Mouse (Mus musculus) ES-Bruce4 (cell line): ENCODE results near the gene Efna4. TPM values are rescaled to one million over a fixed set of nuclear protein-coding genes. Genes with fewer than 3 reads are reported as not detected.

Source experiments
- H3K27ac ChIP-seq: 2 replicates; pipeline ENCODE4 v1.5.1; 2012; ENCODE audit warnings: low read length, inconsistent platforms; ENCODE audit not compliant: insufficient read depth
- H3K27me3 ChIP-seq: 2 replicates; pipeline ENCODE4 v1.6.1; 2012; ENCODE audit warnings: mild to moderate bottlenecking, low read length, inconsistent platforms; ENCODE audit not compliant: control insufficient read depth, poor library complexity, insufficient read depth, severe bottlenecking
- H3K36me3 ChIP-seq: 2 replicates; pipeline ENCODE4 v1.6.1; 2012; ENCODE audit warnings: inconsistent platforms, mild to moderate bottlenecking, low read length, moderate library complexity; ENCODE audit not compliant: control insufficient read depth, poor library complexity, insufficient read depth, severe bottlenecking
- H3K4me1 ChIP-seq: one replicate; pipeline ENCODE4 v1.8.1; 2011; ENCODE audit warnings: low read length; ENCODE audit not compliant: control insufficient read depth, insufficient read depth
- H3K4me3 ChIP-seq: 2 replicates; pipeline ENCODE4 v1.5.1; 2011; ENCODE audit warnings: low read depth, mild to moderate bottlenecking, low read length
- H3K9ac ChIP-seq: 2 replicates; pipeline ENCODE4 v1.6.1; 2012; ENCODE audit warnings: low read depth, mild to moderate bottlenecking, inconsistent platforms; ENCODE audit not compliant: poor library complexity, severe bottlenecking
- H3K9me3 ChIP-seq: replicated peaks from 2 replicates; pipeline ENCODE4 v1.6.1; 2012; ENCODE audit warnings: mild to moderate bottlenecking, low read length, inconsistent platforms; ENCODE audit not compliant: control insufficient read depth, poor library complexity, insufficient read depth, severe bottlenecking
- CTCF ChIP-seq: IDR thresholded peaks from one replicate; pipeline ENCODE4 v1.8.1; 2011; ENCODE audit warnings: low read depth, low read length
- EP300 ChIP-seq: IDR thresholded peaks from 2 replicates; pipeline ENCODE4 v1.6.1; 2011; ENCODE audit warnings: low read depth, low read length; ENCODE audit not compliant: insufficient read depth
- POLR2A ChIP-seq: IDR thresholded peaks from one replicate; pipeline ENCODE4 v1.8.1; 2011; ENCODE audit warnings: low read length; ENCODE audit not compliant: insufficient read depth
- polyA plus RNA-seq: library from polyadenylated mRNA; stranded (reverse); fragments of >200 nt; gene quantifications from 2 replicates; pipeline ENCODE4 v1.2.4, GENCODE M21; 2011; ENCODE audit warnings: low read depth; ENCODE audit not compliant: missing spikeins, insufficient read depth, insufficient read length

Gene Efna4
- polyA plus RNA-seq, 1 experiment: 14.6 TPM

GRCm38 (mm10) chr3:89284261-89284660, 53.6 kb downstream of the Efna4 start:
- H3K9me3 ChIP-seq: no peaks in the 10 kb centered on the region

More at GRCm38 (mm10) chr3:89284261-89284660, 53.6 kb downstream of the Efna4 start:
- Histone ChIP-seq H3K9ac (no peak overlapping the region), H3K4me1 (peaks cover 2% of the 10 kb centered on the region), H3K4me3 (no peak overlapping the region), H3K27ac (no peak overlapping the region), H3K27me3 (no peaks in the 10 kb centered on the region), H3K36me3 (no peaks in the 10 kb centered on the region)
- TF ChIP-seq POLR2A (no peak), CTCF (no peak), EP300 (no peak)

Other genes with a start within 250 kb of the Efna4 start
- 10.7 and 13.6 TPM in 2 replicates for gene Rusc1, start 244.7 kb downstream of the Efna4 start, polyA plus RNA-seq
- not detected in 2 replicates for gene Gm43738, start 236.9 kb downstream of the Efna4 start, polyA plus RNA-seq
- 260 and 266 TPM in 2 replicates for gene Fdps, start 236.1 kb downstream of the Efna4 start, polyA plus RNA-seq
- gene Pklr, start 201.9 kb downstream of the Efna4 start, polyA plus RNA-seq: 0.21 TPM in 1 of 2 replicates, not detected in the other
- gene Hcn3, start 177.8 kb downstream of the Efna4 start, polyA plus RNA-seq: 2.2 and 4.7 TPM in 2 replicates
- gene Clk2, start 173.2 kb downstream of the Efna4 start, polyA plus RNA-seq: 79.4 and 82.9 TPM in 2 replicates
- gene Scamp3, start 160.6 kb downstream of the Efna4 start, polyA plus RNA-seq: 74.8 and 75.7 TPM in 2 replicates
- 21.7 and 25.7 TPM in 2 replicates for gene Fam189b, start 154.9 kb downstream of the Efna4 start, polyA plus RNA-seq
- 31.5 and 32.6 TPM in 2 replicates for gene Gba, start 135.1 kb downstream of the Efna4 start, polyA plus RNA-seq
- 8.1 and 10.4 TPM in 2 replicates for gene Thbs3, start 122.8 kb downstream of the Efna4 start, polyA plus RNA-seq
- gene Mtx1, start 110.9 kb downstream of the Efna4 start, polyA plus RNA-seq: 136 and 143 TPM in 2 replicates
- gene Muc1, start 109.0 kb downstream of the Efna4 start, polyA plus RNA-seq: 1.5 and 1.6 TPM in 2 replicates
- gene Krtcap2, start 92.1 kb downstream of the Efna4 start, polyA plus RNA-seq: 163 and 164 TPM in 2 replicates
- gene Trim46, start 91.7 kb downstream of the Efna4 start, polyA plus RNA-seq: 5.7 and 7.1 TPM in 2 replicates
- 36.7 and 59.9 TPM in 2 replicates for gene Dpm3, start 78.7 kb downstream of the Efna4 start, polyA plus RNA-seq
- gene Slc50a1, start 67.5 kb downstream of the Efna4 start, polyA plus RNA-seq: 34.5 and 35.7 TPM in 2 replicates
- gene Efna1, start 56.9 kb downstream of the Efna4 start, polyA plus RNA-seq: 8.3 and 11.0 TPM in 2 replicates
- gene Efna3, start 15.1 kb downstream of the Efna4 start, polyA plus RNA-seq: 17.2 and 18.9 TPM in 2 replicates
- gene Adam15, start 12.0 kb upstream of the Efna4 start, polyA plus RNA-seq: 25.2 TPM in 2 replicates
- 0.25 and 0.29 TPM in 2 replicates for gene Dcst2, start 23.9 kb upstream of the Efna4 start, polyA plus RNA-seq
- not detected in 2 replicates for gene Dcst1, start 27.2 kb upstream of the Efna4 start, polyA plus RNA-seq
- gene Zbtb7b, start 56.7 kb upstream of the Efna4 start, polyA plus RNA-seq: 35.1 and 35.7 TPM in 2 replicates
- not detected in 2 replicates for gene Lenep, start 64.8 kb upstream of the Efna4 start, polyA plus RNA-seq
- 16.5 and 25.1 TPM in 2 replicates for gene Flad1, start 73.8 kb upstream of the Efna4 start, polyA plus RNA-seq
- gene Cks1b, start 80.4 kb upstream of the Efna4 start, polyA plus RNA-seq: 290 and 304 TPM in 2 replicates
- gene Shc1, start 80.4 kb upstream of the Efna4 start, polyA plus RNA-seq: 87.4 and 88.9 TPM in 2 replicates
- 41.7 and 43.3 TPM in 2 replicates for gene Pygo2, start 92.2 kb upstream of the Efna4 start, polyA plus RNA-seq
- gene Pbxip1, start 98.7 kb upstream of the Efna4 start, polyA plus RNA-seq: 12.2 and 13.6 TPM in 2 replicates
- gene Pmvk, start 116.5 kb upstream of the Efna4 start, polyA plus RNA-seq: 48.3 and 51.9 TPM in 2 replicates
- gene Kcnn3, start 182.1 kb upstream of the Efna4 start, polyA plus RNA-seq: 0.93 and 1.0 TPM in 2 replicates